Mouse (Mus musculus): ENCODE results near the gene Tma7.
A peak's percentile ranks its signal among the peaks of the same experiment; 100 is the strongest.

- no peak for TF ChIP-seq CTCF (IDR thresholded peaks at IDR 0.05; ENCODE audit: borderline replicate concordance, extremely low read depth, insufficient read depth, insufficient read length)
- TF ChIP-seq POLR2A (IDR thresholded peaks at IDR 0.05; ENCODE audit: borderline replicate concordance, extremely low read depth, insufficient read depth, insufficient read length, poor library complexity, severe bottlenecking): peak; percentile 77
Observed at GRCm38 (mm10) chr9:109095137-109095982, 13.0 kb upstream of the Tma7 start, which contains the start of gene Plxnb1.
